Mouse (Mus musculus) brain, embryonic 18.5 days (tissue): ENCODE results near the gene H6pd.
"Not testable (repeated sequence)": the region's sequence is repeated elsewhere in the genome, so short reads cannot be mapped to it uniquely, and the experiment has no call there.

ENCODE experiments used
- DNase-seq: peaks from one replicate; pipeline ENCODE4 v3.0.0-alpha.2; 2012; ENCODE audit warnings: low read depth, low spot score

H6pd gene

DNA sequence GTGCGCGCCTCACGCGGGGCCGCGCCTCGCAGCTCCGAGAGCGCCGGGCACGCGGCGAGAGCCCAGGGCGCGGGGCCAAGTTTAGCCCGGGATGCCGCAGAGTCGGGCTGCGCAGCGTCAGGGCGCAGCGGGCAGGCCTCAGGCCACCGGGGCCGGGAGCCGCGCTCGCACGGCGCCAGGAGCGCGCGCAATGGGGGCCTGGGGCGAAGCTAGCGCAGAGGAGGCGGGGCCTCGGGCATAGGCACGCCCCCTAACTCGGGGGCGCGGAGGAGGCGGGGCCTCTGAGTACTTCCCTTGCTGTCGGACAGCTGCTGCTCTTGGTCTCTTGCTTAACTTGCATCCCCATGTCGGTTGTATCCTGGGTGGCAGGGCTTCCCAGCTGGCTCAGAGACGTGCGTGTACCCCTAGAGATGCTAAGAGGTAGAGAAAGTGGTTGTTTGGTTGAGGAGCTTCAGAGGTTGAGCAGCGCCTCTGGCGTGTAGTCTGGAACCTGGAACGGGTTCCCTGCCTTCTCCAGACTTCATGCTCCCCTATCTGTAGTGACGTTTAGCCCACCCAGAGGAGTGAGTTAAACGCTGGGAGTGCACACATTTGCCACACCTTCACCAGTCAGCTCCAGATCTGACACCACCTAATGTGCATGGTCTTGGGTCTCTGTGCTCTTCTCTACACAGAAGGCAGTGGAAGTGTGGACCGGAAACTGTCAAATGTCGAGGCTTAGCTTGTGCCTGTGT lies at the start of gene H6pd:
Gene H6pd, minus strand, starts transcription at position 171 of the 734 bp plus-strand sequence.
- DNase-seq, result no peak

DNA sequence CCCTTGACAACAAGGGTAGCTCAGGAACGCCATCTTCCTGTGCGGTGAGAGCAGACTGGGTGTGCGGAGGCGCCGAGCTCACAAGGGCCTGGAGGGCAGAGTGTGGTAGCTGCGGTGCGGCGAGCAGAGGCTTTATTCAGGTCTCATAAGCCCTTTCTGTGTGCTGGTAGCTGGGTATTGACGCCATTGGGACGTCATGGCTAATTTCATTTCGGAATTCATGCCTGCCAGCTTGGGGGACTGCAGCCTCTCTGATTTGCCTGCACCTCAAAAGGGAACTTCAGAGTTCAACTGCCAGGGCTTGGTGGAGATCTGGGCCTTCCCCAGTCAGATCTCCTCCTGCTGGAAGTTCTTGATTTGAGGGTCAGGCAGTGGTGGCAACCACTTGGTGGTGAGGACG lies 48.9 kb upstream of the H6pd start:
- no peak for DNase-seq

DNA sequence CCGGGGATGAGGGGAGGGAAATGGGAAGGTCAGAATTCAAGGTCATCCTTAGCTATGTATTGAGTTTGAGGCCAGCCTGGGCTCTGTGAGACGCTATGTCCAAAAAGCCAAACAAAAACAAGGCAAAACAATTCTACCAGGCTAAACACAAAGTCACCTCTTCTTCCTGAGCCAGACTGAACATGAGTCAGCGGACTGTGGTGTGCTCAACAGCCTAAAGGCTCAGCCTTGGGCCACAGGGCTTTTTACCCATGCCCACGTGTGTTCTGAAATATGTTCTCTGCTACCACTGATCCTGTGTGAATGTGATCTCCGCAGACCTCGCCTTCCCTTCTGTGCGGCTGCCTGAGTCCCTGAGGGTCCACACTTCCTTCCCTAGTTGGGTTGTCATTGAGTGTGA lies 47.3 kb upstream of the H6pd start:
- DNase-seq, result no peak

GRCm38 (mm10) chr4:150052380-150052779 lies 43.6 kb upstream of the H6pd start:
- no peak for DNase-seq

- no peak for DNase-seq
Observed at GRCm38 (mm10) chr4:150051514-150051913, 42.7 kb upstream of the H6pd start.

- no peak for DNase-seq
Observed at GRCm38 (mm10) chr4:150049564-150050226, 40.9 kb upstream of the H6pd start.

GRCm38 (mm10) chr4:150049157-150049513 lies 40.3 kb upstream of the H6pd start:
- no peak for DNase-seq

DNA sequence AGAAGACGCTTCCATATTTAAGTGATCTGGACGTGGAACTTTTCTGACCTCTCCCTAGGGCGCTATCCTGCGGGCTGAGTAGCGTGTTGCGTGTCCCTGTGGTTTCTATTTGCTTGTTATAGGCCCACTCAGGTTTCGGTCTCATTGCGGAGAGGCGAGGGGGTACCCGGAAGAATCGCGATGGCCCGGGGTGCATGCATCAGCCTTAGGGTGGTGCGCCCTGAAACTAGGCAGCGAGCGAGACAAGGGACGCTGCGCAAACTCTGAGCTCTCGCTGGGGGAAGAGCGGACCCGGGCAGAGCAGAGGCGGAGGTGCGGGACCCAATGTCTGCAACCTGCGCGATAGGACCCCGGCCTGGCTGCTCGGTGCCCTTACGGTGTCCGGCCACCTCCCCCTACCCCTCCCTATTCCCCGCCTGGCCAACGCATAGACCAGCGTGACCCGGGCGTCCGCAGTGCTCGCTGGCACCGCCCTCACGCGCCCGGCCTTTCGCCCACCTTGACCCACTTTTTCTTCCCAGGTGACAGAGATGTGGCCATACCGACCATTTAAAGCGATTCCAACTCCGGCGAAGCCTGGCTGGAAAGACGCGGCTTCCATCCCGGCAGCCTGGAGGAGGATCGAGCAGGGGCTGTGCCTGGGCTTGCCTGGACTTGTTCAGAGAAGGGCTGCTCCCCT lies 39.8 kb upstream of the H6pd start:
- no peak for DNase-seq

GRCm38 (mm10) chr4:150048038-150048437 lies 39.2 kb upstream of the H6pd start:
- DNase-seq, result no peak

GRCm38 (mm10) chr4:150043591-150043990 lies 34.8 kb upstream of the H6pd start:
- DNase-seq, result no peak

DNA sequence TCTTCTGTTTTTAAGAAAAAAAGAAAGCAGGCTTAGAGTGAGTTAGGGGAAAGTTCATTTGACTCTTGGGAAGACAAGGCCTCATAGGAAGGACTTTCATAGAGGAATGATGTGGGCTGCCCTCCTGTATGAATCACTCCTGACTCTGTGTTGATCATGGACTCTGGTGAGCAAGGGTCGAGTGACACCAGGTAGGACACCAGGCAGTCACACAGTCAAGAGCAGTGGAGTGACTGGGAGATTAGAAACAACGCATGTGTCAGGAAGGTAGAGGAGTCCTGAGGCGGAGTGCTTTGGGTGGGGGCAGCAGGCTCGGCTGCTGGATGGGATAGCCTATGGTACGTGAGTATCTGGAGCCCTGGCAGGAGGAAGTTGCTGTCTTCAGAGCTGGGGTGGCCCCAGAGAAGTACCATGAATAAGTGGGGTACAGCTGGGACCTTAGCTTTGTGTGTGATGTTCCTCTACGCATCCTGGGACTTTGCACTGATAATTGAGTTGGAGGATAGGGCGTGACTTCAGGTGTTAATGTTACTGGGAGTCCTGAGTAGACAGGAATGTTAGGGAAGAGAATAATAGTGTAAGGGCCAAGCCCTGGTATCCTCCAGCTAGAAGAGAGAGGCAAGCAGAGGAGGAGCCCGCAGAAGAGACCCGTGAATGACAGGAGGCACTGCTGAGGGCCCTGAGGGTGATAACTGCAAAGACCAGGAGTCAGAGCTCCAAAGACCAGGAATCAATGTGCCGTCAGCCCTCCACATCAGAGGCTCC lies 32.7 kb upstream of the H6pd start:
- no peak for DNase-seq

GRCm38 (mm10) chr4:150040856-150041255 lies 32.0 kb upstream of the H6pd start:
- DNase-seq, result not testable (repeated sequence)

DNA sequence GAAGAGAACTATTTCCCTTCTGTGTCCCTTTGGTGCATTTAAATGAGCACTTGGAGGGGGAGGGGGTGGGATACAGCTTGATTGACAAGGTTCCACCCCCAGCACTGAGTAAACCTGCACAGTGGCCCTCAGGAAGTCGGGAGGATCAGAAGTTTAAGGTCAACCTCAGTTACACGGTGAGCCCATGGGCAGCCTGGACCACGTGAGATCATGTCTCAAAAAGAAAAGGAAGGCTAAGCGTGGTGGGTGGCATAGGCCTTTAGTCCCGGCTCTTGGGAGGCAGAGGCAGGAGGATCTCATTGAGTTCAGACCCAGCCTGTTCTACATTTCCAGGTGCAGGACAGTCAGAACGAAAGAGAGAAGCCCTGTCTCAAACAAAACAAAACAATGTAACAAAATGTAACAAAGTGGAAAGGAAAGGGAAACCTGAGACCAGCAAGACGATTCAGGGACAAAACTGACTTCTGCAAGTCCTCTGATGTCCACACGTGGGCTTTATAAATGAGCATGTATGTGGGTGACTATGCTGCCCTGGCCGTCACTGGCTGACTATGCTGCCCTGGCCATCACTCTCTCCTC lies 31.3 kb upstream of the H6pd start:
- DNase-seq, result no peak

DNA sequence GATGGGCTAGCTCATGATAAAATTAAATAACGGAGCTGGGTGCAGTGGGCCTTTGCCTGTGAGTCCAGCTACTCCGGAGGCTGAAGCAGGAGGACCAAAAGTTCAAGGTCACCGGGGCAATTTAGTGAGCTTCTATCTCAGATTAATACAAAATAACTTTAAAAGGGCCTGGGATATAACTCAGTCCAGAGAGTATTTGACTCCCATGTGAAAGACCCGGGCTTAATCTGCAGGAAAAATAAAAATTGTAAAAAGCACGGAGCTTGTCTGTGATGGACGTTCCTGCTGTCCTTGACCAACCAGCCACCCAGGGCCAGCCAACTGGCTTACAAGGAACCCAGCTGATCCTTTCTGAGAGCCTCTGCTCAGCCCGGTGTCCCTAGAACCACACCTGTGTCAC lies 29.7 kb upstream of the H6pd start:
- no peak for DNase-seq

GRCm38 (mm10) chr4:150036094-150036493 lies 27.3 kb upstream of the H6pd start:
- DNase-seq, result no peak

DNA sequence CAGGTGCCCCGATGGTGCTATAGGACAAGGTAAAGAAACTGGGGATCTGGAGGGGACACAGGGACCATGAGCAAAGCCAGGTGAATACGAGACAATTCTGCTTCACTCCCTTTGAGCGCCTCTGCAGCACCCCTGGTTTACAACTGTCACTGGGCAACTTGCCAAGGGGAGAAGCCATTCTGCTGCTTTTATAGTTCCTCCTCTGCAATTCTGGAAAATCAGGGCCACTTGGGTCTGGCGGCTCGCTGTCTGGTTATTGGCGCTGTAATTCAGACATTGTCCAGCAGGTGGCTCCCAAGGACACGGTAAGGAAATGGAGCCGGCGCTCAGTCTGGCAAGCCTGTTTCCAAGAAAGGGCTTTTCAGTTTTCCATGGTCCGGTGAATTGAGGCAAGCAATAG lies 26.5 kb upstream of the H6pd start:
- peak; percentile 56 for DNase-seq

- DNase-seq, result no peak
Observed at GRCm38 (mm10) chr4:150033261-150033671, 24.4 kb upstream of the H6pd start.

DNA sequence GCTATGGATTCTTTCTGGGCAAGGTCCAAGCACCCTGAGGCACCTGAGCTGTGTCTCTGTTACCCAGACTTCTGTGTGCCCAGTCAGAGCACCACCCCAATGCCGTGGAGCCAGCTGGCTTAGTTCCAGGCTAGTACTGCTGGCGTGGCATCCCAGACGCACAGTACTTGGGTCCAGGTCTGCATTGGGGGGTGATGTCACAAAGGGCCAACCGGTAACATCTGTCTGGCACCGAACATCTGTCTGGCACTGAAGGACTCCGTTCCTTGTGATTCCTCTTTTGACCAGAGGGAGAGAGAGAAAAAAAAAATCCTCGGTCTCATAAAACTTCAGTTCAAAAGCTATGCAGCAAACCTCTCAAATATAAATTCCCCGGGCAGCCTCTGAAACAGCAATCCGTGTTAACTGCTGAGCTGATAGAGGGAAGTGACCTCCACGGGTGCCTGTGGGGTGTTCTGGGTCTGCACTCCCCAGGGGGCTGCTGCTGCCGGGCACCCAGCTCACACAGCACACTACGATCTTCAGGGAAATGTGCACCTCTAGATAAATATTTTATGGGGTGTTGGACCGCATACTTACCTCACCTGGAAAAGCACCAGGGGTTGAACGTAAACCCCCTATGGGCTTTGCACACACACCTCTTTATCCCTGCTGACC lies 22.5 kb upstream of the H6pd start:
- no peak for DNase-seq

DNA sequence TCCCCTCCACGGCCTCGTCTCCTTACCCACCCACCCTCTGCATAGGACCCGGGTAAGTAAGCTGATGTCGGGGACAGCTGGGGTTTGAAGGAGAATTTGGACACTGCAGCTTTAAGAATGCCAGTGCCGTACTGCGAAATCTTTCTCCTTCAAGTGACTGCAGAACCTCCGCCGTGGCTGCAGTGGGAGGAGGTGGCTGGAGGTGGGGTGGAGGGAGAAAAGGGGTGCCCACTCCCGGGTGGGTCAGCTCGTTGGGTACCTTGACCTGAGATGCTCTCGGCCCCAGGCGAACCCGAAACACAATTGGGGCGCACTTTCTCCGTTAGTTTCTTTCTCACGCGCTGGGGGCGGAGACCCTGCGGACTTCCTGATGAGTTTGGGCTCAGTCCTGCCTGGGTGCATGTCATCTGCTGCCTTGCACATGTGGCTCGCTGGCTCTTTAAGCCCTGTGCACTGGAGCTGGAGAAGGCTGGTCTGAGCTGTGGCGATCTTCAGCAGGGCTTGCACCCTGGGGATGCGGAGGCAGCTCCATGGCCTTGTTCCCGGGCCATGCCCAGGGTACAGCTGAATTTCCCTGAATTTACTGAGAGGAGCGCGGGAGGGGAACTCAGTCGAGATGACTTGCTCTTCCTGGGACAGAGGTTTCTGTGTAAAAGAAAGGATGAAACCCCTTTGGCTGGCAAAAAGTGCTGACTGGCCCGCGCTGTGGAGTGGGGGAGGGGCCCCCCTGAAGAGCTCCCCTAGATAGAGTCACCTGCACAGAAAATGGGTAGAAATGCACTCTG lies 21.8 kb upstream of the H6pd start:
- DNase-seq, result no peak

DNA sequence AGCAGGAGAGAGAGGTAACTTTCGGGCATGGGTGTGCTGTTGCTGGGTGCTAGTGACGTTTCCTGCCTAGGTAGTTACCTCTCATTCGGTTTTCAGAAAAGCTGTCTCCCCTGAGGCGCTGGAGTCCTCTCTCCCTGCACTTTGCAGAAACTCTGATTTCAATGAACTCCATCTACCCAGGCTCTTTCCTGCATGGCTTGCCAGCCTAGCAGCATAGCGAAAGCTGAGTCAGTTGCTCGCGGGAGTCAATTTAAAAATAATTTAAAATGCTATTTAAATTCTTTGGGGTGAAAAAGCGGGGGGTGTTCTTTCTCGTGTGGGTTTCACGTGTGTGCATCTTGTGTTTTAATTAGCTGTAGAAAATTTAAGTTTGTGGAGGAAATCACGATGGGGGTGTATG lies 21.1 kb upstream of the H6pd start:
- no peak for DNase-seq
